Mouse (Mus musculus): ENCODE results near the gene Smyd1.

DNA sequence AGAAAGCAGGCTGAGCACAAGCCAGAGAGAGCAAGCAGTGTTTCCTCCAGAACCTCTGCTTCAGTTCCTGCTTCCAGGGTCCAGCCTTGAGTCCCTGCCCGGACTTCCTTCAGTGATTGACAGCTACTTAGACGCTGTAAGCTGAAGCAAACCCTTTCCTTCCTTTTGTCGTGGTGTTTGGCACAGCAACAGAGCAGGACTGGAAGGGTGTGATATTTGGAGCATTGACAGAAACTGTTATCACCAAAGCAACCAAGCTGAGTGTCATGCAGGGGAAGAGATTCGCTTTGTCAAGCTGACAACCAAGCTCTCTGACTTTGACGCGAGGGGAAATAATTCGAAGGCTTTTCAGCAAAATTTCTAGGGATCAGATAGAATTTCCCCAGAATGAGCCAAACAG is 110.1 kb downstream of the Smyd1 start:
- TF ChIP-seq POLR2A (IDR thresholded peaks at IDR 0.05; ENCODE audit: insufficient read depth, low read depth, low read length) (no peak), CTCF (IDR thresholded peaks at IDR 0.05; ENCODE audit: insufficient read depth, low read depth, low read length) (no peak)
